Mouse (Mus musculus) adrenal gland (tissue): ENCODE data around the gene Akr1cl.

Source experiments
- intact Hi-C: fragments of 180-260 bp; cut with DNase I; formaldehyde crosslinking; loops from one replicate; pipeline ENCODE4 v1.15.1; 2025
- long read RNA-seq, 2 experiments: library from polyadenylated mRNA; unstranded; transcript quantifications; one replicate each; pipeline ENCODE4 v2.0.0; 2020; ENCODE audit warnings: borderline replicate concordance in 1 of 2; ENCODE audit not compliant: insufficient replicate concordance in 1 of 2

Gene Akr1cl
- long read RNA-seq, experiment 1, transcript Akr1cl-204 (2 exons, 1,325 nt): minor isoform, 11 of 4,766 reads
- long read RNA-seq, experiment 1, transcript Akr1cl-206 (9 exons, 1,628 nt): minor isoform, 380 of 4,766 reads
- long read RNA-seq, experiment 1, transcript Akr1cl-201 (10 exons, 1,761 nt): major isoform, 3,732 of 4,766 reads
- long read RNA-seq, experiment 1, partial matches to known transcripts: 253 of 4,766 reads
- long read RNA-seq, experiment 1, other reads (novel, unspliced or antisense): 386 of 4,766 reads
- long read RNA-seq, experiment 2, transcript Akr1cl-204 (2 exons, 1,325 nt): minor isoform, 14 of 2,672 reads
- long read RNA-seq, experiment 2, transcript Akr1cl-206 (9 exons, 1,628 nt): minor isoform, 293 of 2,672 reads
- long read RNA-seq, experiment 2, transcript Akr1cl-201 (10 exons, 1,761 nt): major isoform, 1,966 of 2,672 reads
- long read RNA-seq, experiment 2, partial matches to known transcripts: 177 of 2,672 reads
- long read RNA-seq, experiment 2, other reads (novel, unspliced or antisense): 218 of 2,672 reads

DNA sequence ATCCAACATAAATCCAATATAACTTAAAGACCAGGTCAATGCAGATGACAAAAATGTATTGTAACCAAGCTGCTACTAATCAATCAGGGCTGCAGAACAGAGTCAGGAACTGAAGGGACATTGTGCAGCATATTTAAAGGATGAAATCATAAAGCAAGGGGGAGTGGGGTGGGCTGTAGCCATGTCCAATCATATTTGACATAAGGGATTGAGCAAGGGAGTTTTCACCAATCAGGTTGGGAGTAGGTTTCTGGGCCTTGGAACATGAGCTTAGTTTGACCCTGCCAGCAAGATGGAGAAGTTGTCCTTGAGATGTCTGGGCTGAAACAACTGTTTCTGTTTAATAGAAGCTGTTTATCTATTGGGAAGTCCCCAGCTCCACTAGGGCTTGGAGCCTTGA is at the start of gene Akr1cl:
Gene Akr1cl, minus strand, starts transcription at position 119 of the 400 bp plus-strand sequence.
- intact Hi-C loops: no loop called here

- intact Hi-C loops: no loop called here
Measured at GRCm38 (mm10) chr1:65082188-65082587, 49.6 kb upstream of the Akr1cl start, which contains the start of gene Crygb. TSS of gene Crygb (minus strand) at chr1:65082288.

- intact Hi-C loops: no loop called here
Measured at GRCm38 (mm10) chr1:65075607-65076006, 43.0 kb upstream of the Akr1cl start.

DNA sequence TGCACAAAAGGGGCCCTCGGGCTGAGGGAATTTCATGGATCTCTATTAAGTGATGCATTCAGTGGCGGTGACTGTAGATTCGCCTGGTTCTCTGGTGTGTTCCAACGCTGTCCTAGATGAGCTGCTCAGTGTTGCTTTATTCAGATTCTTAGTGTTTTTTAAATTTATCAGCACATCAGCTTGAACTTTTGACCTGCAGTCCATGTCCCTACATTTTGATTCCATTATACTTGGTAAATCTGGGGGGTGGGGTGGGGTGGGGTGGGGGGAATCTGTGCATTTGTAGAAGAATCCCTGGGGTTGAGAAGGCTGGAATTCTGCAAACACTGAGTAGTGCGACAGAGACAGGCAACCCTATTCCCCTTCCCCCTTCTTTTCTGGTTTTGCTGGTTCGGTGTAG is 41.0 kb upstream of the Akr1cl start, which contains the start of gene Crygc:
Gene Crygc, minus strand, starts transcription at position 101 of the 400 bp plus-strand sequence.
- intact Hi-C loops: no loop called here

- intact Hi-C loops: no loop called here
Measured at GRCm38 (mm10) chr1:65067842-65068241, 35.3 kb upstream of the Akr1cl start.

- intact Hi-C loops: no loop called here
Measured at GRCm38 (mm10) chr1:65064201-65064600, 31.6 kb upstream of the Akr1cl start.

DNA sequence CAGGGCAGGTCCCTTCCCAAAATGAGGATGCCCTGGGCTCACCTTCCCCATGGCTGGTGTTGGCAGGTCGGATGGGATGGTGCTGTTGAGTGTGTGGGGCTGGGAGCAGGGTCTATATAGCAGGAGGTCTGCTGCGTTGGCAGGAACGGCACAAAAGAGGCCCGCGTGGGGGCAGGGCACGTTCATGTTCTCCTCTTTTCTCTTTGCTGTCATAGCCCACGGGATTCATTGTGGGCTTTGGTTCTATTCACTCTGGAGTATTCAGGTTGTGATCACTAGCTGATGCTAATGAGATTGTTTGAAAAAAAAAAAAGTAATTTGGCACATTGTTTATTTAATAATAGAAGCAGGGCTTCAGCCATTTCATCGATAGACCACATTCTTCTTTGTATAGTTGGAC is 30.8 kb upstream of the Akr1cl start, which contains the start of gene Crygd:
Gene Crygd, minus strand, starts transcription at position 101 of the 400 bp plus-strand sequence.
- intact Hi-C loops: no loop called here

GRCm38 (mm10) chr1:65052140-65052539 is 19.6 kb upstream of the Akr1cl start:
- intact Hi-C loops: loop anchor here (5.0 kb wide), 1 partner anchor 35 kb away; no protein-coding TSS in a partner anchor

DNA sequence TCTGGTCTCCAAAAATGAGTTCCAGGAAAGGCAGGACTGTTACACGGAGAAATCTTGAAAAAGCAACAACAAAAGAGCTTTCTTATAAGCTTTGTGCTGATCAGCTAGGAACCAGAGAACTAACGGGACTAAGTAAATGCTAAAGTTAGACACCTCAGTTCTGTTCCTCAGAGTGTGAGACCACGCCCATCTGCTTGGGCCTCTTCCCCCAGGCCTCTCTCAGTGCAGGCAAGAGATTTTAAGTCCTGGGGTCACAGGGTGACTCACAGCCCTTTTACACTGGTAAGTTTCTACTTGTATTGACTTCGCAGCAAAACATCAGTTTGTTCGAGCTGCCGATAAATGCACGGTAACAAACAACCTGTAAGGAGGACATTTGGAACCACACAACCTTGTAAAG is 19.1 kb upstream of the Akr1cl start:
- intact Hi-C loops: loop anchor here (5.0 kb wide), 1 partner anchor 36 kb away; no protein-coding TSS in a partner anchor

DNA sequence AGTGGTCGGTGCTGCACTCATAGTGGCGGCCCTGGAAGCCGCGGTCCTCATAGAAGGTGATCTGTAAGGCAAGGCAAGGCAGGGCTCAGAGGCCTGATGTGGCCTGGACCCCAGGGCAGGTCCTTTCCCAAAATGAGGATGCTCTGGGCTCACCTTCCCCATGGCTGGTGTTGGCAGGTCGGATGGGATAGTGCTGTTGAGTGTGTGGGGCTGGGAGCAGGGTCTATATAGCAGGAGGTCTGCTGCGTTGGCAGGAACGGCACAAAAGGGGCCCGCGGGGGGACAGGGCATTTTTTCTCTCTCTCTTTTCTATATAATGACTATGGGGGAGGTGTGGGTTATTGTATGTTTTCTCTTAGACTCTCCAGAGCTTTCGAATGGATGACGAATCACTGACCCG is 18.4 kb upstream of the Akr1cl start, which contains the start of gene Cryge:
Gene Cryge, minus strand, starts transcription at position 198 of the 400 bp plus-strand sequence.
- intact Hi-C loops: loop anchor here (5.0 kb wide), 1 partner anchor 36 kb away; no protein-coding TSS in a partner anchor

GRCm38 (mm10) chr1:65048781-65049180 is 16.2 kb upstream of the Akr1cl start:
- intact Hi-C loops: no loop called here

DNA sequence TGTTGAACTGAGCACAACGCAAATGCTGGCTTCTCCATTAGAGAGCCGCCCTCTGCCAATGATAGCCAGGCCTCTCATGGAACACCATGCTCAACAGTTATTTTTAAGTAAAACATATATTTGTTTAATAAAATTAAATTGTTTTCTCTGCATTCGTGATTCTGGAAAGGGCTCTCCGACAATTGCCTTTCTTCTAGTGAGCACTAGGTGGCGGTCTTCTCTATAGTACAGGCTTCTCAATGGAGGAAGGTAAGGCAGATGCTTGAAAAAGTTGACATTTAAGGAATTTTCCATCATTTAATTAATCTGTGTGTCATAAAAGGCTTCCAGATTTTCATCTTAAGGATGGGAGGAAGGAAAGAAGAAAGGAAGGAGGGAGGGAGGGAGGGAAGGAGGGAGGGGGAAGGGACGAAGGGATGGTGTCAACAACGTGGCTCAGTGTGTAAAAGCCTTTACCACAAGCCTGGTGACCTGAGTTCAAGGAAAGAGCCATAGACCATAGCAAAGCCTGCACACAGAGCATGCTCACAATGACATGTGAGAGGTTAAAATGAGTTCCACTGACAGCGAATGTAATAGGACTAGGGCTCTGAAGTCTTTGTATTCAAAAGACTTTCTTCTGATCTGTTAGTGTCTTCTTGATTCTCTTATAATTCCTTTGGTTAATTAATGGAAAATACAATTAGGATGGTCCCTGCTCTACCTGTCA is 14.0 kb upstream of the Akr1cl start:
- intact Hi-C loops: loop anchor here (2.0 kb wide), 1 partner anchor 132 kb away; no protein-coding TSS in a partner anchor

- intact Hi-C loops: no loop called here
Measured at GRCm38 (mm10) chr1:65043433-65043832, 10.9 kb upstream of the Akr1cl start.

DNA sequence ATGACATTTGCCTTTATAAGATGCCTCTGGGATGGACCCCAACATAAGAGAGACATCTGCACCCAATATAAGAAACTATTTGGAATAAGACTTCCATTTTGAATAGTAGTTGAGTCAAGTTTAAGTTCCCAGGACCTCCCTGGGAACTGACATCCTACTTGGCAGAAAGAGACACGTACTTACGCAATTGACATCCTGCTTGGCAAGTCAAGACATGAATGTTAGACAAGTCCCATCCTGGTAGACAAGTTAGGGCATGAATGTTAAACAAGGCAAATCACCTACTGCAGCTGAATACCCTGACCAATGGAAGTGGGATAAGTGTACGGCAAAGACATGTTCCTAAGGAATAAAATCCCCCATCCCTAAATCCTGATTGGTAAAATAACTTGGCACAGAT is 9.3 kb upstream of the Akr1cl start:
- intact Hi-C loops: no loop called here

GRCm38 (mm10) chr1:65040806-65041205 is 8.2 kb upstream of the Akr1cl start:
- intact Hi-C loops: no loop called here

DNA sequence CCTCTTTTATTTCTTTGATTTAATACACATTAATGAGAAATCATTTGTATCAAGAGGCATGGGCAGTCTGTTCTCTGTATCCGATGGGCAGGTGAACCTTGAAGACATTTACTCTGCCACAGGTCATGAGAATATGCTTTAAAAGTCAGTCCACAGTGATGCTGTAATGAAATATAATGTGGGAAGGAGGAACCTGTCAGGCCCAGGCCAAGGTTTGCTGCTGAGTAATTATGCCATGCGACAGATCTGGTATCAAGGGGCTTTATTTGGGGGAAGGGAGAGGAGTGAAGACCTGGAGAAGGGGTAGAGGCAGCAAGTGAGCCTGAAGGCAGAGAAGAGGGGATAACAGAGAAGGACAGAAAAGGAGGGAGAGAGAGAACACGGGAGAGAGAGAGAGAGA is 7.1 kb upstream of the Akr1cl start:
- intact Hi-C loops: no loop called here

DNA sequence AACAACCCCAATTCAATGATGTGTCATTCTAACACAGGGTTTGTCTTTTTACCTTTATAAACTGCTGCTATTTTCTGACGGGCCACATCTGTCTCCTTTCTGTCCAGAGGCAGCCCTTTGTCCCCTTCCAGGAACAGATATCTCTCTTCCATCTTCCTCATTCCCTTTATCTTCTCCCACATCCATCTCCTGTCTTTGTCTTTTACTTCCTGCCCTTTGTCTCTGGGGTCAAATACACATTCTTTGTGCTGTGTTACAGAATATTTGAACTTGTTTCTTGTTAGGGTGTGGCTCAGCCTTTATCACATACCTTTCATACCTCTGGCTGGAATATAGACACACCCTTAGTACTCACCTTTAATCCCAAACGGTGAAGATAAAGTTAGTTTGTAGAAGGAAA is 5.0 kb upstream of the Akr1cl start:
- intact Hi-C loops: no loop called here

DNA sequence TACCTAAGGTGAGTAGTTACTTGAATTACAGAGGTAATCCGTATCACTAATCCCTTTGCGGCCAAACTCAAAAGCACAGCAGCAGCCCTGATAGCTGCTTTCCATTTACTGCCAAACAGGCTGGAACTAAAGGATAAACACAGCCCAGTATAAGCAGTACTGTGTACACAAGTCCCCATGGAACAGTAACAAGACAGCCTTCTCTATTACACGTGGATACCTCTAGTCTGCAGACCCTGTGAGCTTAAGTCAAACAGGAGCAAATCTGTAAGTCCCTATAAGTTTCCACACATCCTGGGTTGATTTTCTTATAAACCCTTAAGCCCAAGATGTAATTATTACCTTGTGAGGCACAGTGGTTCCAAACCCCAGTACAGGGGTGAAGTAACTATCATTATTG is 3.0 kb upstream of the Akr1cl start:
- intact Hi-C loops: no loop called here

- intact Hi-C loops: no loop called here
Measured at GRCm38 (mm10) chr1:65028206-65028605, 4.4 kb downstream of the Akr1cl start.

DNA sequence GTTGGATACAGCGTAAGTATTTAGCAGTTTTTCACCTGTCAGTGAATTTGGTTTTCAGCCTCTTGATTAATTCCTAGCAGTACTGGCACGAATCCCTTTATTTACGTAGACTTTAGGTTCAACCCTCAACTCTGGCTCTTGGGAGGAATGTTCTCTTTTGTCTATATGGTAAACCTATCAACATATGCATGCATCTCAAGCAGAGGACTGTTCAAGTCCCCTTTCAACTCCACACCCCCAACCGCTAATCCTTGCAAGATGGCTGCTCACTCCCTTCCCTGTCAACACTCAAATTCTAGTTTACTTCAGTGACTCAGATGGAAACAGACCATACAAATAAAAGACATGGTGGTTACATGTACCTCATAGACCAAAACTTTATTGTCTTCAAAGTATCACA is 19.8 kb downstream of the Akr1cl start:
- intact Hi-C loops: no loop called here

- intact Hi-C loops: no loop called here
Measured at GRCm38 (mm10) chr1:65010153-65010552, 22.4 kb downstream of the Akr1cl start.

GRCm38 (mm10) chr1:65005575-65005974 is 27.0 kb downstream of the Akr1cl start:
- intact Hi-C loops: no loop called here
